Mouse (Mus musculus): ENCODE results near the gene Yjefn3.

The Yjefn3 gene

GRCm38 (mm10) chr8:69906260-69906659 lies 3.7 kb upstream of the Yjefn3 start:
- no peak for DNase-seq

DNA sequence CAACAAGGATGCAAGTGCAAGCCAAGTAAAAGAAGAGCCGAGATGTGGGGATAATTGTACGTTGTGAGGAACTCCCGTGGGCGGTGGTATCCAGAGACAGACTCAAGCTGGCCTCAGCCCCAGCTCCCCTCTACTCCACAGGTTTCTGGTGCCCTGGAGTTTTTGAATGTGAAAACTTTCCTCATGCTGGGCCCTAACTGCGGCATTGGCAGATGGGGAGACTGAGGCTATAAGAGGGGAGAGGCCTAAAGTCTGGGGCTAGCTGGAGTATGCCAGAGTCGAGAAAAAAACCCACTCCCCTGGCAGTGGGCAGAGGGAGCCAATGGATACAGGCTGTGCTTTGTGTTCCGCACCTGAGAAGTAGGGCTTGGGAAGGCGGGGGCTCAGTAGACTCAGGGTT lies 1.6 kb upstream of the Yjefn3 start:
- DNase-seq, result no peak

- peak; percentile 100 for DNase-seq
Observed at GRCm38 (mm10) chr8:69903063-69903542, 591 bp upstream of the Yjefn3 start.

- peak; percentile 99 for DNase-seq
Observed at GRCm38 (mm10) chr8:69901484-69902162, 889 bp downstream of the Yjefn3 start.

DNA sequence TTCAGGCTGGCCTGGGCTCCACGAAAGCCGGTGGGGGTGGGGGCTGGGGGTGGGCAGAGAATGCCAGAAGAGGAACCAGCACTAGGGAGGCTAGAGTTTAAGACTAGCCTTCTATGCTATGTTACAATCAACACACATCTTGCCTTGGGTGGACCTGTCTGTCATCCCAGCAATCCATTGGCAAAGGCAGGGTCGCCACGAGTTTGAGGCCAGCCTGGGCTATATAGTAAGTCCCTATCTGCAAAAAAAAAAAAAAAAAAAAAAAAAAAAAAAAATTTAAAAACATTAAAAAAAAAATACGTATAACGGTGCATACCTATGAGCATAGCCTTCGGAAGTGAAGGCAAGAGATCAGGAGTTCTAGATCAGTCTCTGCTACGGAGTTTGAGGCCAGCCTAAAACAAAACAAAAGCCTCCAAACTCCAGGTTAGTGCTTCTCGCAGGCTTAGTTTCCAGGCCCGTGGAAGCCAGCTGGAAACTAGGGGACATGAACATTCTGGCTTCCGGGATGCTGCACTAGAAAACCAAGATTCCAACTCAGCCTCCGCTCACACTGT lies 1.5 kb downstream of the Yjefn3 start:
- DNase-seq, result no peak

GRCm38 (mm10) chr8:69899876-69900275 lies 2.6 kb downstream of the Yjefn3 start:
- no peak for DNase-seq

GRCm38 (mm10) chr8:69897857-69898256 lies 4.7 kb downstream of the Yjefn3 start:
- no peak for DNase-seq

DNA sequence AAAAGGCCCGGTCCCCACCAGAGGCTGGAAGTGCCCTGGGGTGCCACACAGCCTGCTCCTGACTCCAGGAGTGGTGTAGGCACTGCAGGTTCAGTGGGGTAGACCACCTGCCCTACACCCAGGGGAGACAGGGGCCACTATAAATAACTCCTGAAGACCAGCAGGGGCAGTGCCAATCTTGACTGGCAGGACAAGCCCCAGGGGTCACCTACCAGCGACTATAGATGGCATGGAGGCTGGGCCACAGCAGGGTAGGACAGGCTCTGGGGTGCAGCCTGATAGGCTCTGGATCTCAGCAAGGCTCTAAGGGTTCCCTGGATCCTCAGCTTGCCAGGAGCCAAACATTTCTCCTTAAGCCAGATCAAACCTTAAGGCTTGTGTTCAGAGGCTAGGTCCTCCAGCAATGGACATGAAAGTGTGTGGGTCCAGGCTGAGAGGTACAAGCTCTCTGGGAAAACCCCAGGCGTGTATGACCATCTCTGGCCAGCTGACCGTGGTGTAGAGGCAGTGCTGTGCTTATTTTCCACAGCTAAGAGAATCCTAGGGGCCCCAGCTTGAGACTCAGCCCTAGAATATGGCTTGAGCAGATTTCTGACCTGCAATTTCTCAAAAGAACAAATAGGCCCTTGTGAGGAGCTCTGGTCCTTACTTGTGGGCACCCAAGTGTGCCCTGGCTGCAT lies 6.6 kb downstream of the Yjefn3 start:
- DNase-seq, result peak; percentile 94

- DNase-seq, result no peak
Observed at GRCm38 (mm10) chr8:69894836-69895332, 7.6 kb downstream of the Yjefn3 start.

DNA sequence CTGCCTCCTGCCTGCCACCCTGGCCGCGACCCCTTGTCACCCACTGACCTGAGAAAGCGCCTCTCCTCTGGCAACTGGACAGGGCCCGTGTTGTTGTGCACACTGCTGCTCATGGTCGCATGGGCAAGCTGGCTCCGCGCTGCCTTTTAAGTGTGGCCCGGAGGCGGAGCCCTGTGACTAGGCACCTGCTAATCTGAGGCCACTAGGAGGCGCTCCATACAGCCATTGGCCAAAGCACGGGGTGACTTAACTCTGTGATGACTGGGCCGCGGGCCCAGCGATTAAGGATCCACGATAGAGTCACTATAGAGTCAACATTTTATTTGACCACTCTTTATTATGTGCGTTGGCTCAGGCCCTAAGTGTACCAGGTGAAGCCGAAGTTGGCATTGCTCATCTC lies 8.6 kb downstream of the Yjefn3 start:
- peak; percentile 93 for DNase-seq

DNA sequence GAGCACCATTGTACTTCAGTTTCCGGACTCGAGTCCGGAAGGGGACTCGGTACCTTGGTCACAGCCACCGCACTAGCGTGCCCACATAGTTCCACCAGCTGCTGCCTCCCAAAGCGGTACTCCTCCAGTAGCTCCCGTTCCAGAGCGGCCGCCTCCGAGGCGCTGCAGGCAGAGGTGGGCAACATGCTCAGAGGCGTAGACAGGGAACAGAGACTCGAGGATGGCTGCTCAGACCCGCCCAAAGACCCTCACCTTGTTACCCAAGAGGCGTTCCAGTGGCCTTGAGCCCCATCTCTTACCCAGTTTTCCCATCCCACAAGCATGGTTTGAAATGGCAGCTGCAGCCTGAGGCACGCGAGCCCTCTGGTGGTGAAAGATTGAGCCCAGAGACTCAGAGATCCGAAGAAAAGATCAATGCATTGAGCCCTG lies 11.7 kb downstream of the Yjefn3 start:
- DNase-seq, result no peak

- DNase-seq, result no peak
Observed at GRCm38 (mm10) chr8:69888902-69889301, 13.6 kb downstream of the Yjefn3 start.

DNA sequence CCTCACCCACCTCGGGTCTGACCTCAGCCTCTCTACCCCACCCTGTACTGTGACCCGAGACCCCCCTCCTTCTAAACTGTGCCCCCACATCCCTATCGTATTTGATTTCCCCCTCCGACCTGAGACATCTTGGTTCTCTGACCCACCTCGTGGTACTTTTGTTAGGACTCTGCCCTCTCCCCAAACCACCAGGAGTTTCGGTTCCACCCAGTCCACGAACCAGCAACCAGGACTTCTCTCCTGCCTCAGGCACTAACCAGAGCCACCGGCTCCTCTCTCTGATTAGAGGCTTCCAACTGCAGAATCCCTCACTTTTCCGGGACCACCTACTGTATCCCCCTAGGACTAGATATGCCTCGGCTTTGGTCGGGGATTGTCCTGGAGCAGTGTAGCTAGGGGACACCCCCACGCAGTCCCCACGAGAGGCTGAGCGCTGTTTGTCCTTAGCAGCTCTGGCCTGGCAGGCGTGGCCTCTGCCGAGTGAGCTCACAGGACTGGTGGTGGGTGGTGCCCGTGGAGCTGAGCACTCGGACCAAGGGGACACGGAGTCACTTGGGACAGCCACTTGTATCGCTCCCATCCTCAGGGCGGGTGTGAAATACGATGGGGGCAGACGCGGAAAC lies 14.2 kb downstream of the Yjefn3 start:
- peak; percentile 94 for DNase-seq

DNA sequence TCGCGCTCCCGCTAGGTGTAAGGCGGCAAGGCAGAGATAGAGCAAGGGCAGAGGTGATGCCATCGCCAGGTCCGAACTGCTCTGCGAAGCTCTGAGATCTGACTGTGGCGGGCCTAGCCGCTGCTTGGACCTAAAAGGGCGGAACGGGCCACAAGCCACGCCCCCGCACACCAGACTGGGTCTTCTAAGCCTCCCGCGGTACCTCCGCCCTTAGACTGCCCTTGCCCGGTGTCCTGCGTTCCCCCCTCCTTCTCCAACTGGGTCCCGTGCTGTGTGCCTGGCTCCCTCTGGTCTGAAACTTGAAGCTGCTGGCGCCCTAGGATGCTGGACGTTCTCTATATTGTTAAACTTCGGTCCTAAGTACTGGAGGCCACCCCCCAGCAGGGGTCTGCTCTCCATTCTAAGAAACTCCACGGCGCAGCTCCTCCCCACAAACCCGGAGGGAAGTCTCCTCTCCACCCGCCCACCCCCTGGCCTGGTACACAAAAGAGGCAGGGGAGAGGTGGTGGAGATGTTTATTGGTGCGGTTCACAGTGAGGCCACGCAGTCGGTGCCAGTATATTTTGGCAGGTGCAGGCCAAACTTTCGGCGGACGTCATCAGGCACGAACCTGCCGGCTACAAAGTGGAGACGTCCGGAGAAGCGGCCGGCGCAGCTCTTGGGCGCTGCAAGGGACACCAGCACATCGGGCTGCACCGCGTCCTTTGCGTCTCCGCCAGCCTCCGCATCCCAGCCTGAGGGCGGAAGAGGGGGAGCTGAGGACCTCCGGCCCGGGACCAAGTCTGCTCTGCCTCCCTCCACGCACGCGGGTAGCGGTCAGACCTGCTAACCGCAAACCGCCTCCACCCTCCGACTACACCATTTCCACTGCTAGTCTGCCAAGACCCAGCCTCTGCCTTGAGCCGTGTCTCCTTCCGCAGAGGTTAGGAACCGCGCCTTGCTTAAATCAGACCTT lies 14.9 kb downstream of the Yjefn3 start, which contains the start of gene Cilp2:
Gene Cilp2 (minus strand): TSS at position 399 of the 955 bp plus-strand sequence.
- peak; percentile 95 for DNase-seq

GRCm38 (mm10) chr8:69884141-69884540 lies 18.4 kb downstream of the Yjefn3 start:
- no peak for DNase-seq

- DNase-seq, result no peak
Observed at GRCm38 (mm10) chr8:69882833-69883600, 19.5 kb downstream of the Yjefn3 start.

- DNase-seq, result peak; percentile 95
Observed at GRCm38 (mm10) chr8:69882021-69882756, 20.3 kb downstream of the Yjefn3 start.

- no peak for DNase-seq
Observed at GRCm38 (mm10) chr8:69881261-69881865, 21.1 kb downstream of the Yjefn3 start.

DNA sequence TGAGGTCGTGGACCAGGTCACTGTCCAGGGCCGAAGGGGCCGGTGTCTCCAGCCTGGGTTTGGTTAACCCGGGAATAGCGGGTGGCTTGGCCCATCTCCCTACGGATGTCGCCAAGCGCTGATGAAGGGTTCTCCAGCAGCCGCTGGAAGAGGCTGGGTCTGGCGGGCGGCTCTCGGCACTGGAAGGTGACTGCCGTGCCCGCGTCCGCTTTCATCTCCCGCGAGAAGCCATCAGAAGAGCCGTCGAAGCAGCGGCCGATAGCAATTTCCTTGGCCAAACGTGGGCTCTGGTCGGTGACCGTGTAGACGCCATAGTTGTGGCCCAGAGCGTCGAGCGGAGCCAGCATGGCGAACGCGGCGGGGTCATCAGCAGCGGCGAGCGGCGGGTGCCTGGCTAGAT lies 21.7 kb downstream of the Yjefn3 start:
- DNase-seq, result no peak

DNA sequence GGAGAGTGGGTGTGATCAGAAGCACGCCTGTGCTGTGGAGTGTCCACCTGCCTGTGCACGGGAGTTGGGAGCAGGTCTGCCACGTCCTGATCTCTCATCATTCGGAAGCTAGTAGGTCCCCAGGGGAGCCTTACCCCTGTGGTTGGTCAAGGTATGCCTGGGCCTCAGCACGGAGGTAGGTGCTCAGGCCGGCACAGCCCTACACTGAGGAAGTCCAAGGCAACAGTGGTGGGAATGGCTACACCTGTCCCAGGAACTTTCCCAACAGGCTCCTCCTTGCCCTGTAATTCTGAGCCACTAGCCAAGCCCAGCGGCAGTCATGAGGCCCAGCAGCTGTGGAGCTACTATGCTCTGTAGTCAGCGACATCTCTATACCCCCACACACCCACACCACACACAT lies 22.8 kb downstream of the Yjefn3 start:
- no peak for DNase-seq
